Mouse (Mus musculus) midbrain, embryonic 11.5 days (tissue): ENCODE data around the gene Snx9. TPM values are rescaled to one million over a fixed set of nuclear protein-coding genes. Genes with fewer than 3 reads are reported as not detected.

Source experiments
- ATAC-seq: fragments of 200-750 bp; cut with Nextera tagmentation; 2 replicates; pipeline ENCODE4 v1.8.0; 2017; ENCODE audit warnings: moderate TSS enrichment, moderate library complexity; ENCODE audit not compliant: low FRiP score
- DNase-seq: peaks from one replicate; pipeline ENCODE4 v3.0.0; 2015; ENCODE audit warnings: low spot score; ENCODE audit errors: missing footprints
- H3K27ac ChIP-seq: fragments of 300-500 bp; sonication (generic); 2 replicates; pipeline ENCODE4 v1.5.1; 2014; ENCODE audit warnings: low read depth, low read length
- H3K27me3 ChIP-seq: fragments of 300-500 bp; sonication (generic); 2 replicates; pipeline ENCODE4 v1.6.1; 2014; ENCODE audit warnings: mild to moderate bottlenecking, low read length, moderate library complexity, mixed read lengths; ENCODE audit not compliant: control insufficient read depth, insufficient read depth
- H3K36me3 ChIP-seq: fragments of 300-500 bp; sonication (generic); 2 replicates; pipeline ENCODE4 v1.6.1; 2014; ENCODE audit warnings: mild to moderate bottlenecking, low read length, moderate library complexity, mixed read lengths; ENCODE audit not compliant: control insufficient read depth, insufficient read depth
- H3K4me1 ChIP-seq: fragments of 300-500 bp; sonication (generic); 2 replicates; pipeline ENCODE4 v1.6.1; 2014; ENCODE audit warnings: low read length; ENCODE audit not compliant: control insufficient read depth, insufficient read depth
- H3K4me2 ChIP-seq: fragments of 300-500 bp; sonication (generic); 2 replicates; pipeline ENCODE4 v1.6.1; 2014; ENCODE audit warnings: mild to moderate bottlenecking, moderate library complexity
- H3K4me3 ChIP-seq: fragments of 300-500 bp; sonication (generic); 2 replicates; pipeline ENCODE4 v1.5.1; 2014; ENCODE audit warnings: low read depth, low read length
- H3K9ac ChIP-seq: fragments of 300-500 bp; sonication (generic); 2 replicates; pipeline ENCODE4 v1.6.1; 2014; ENCODE audit warnings: low read length
- H3K9me3 ChIP-seq: fragments of 300-500 bp; sonication (generic); 2 replicates; pipeline ENCODE4 v1.6.1; 2016; ENCODE audit warnings: low read length; ENCODE audit not compliant: control insufficient read depth
- WGBS: fragments of 180-500 bp; shearing (Covaris S2); extraction: QIAGEN DNeasy Blood & Tissue Kit; methylation state at CpG from one replicate; pipeline ENCODE4 v1.1.7; 2014; 5-methylcytosine and 5-hydroxymethylcytosine counted together
- polyA plus RNA-seq: library from polyadenylated mRNA; unstranded; fragments of >200 nt; fragmentation: Nextera tagmentation; extraction: Ambion mirVana; gene quantifications from 2 replicates; pipeline ENCODE4 v1.2.1, GENCODE M21; 2014

Gene Snx9
- polyA plus RNA-seq, 1 experiment from 2014 or later, result 21.7 TPM

- no peaks in the 10 kb centered on the region for H3K36me3 ChIP-seq
- no peak for ATAC-seq
- WGBS, result 78% methylated on average over 3 of the region's 3 CpGs
These were observed 105.9 kb downstream of the Snx9 start for GRCm38 (mm10) chr17:5947039-5947438.

GRCm38 (mm10) chr17:5952455-5952854 is 111.3 kb downstream of the Snx9 start:
- Histone ChIP-seq H3K9ac (no peak overlapping the region), H3K27me3 (no peaks in the 10 kb centered on the region), H3K4me3 (no peak overlapping the region), H3K27ac (no peak overlapping the region), H3K4me2 (no peak overlapping the region), H3K36me3 (no peaks in the 10 kb centered on the region), H3K4me1 (no peaks in the 10 kb centered on the region), H3K9me3 (no peaks in the 10 kb centered on the region)
- 86% methylated on average over 4 of the region's 4 CpGs for WGBS
- ATAC-seq, result no peak
- no peak for DNase-seq

More at GRCm38 (mm10) chr17:5947039-5947438, 105.9 kb downstream of the Snx9 start:
- no peak overlapping the region for H3K27ac ChIP-seq
- H3K4me3 ChIP-seq, result no peak overlapping the region
- peaks cover 5% of the 10 kb centered on the region for H3K27me3 ChIP-seq
- no peak for DNase-seq
- H3K4me1 ChIP-seq, result no peaks in the 10 kb centered on the region
- no peak overlapping the region for H3K4me2 ChIP-seq
- H3K9ac ChIP-seq, result no peak overlapping the region
- no peaks in the 10 kb centered on the region for H3K9me3 ChIP-seq

GRCm38 (mm10) chr17:5956350-5957000 is 115.3 kb downstream of the Snx9 start:
- no peak overlapping the region for H3K9ac ChIP-seq
- no peaks in the 10 kb centered on the region for H3K4me1 ChIP-seq
- 76% methylated on average over 2 of the region's 2 CpGs for WGBS
- H3K4me2 ChIP-seq, result no peak overlapping the region
- no peaks in the 10 kb centered on the region for H3K36me3 ChIP-seq
- no peak overlapping the region for H3K4me3 ChIP-seq
- H3K27ac ChIP-seq, result no peak overlapping the region
- ATAC-seq (no peak), DNase-seq (no peak)
- H3K9me3 ChIP-seq, result no peaks in the 10 kb centered on the region
- H3K27me3 ChIP-seq, result no peaks in the 10 kb centered on the region

- no peak overlapping the region for H3K9ac ChIP-seq
- H3K27me3 ChIP-seq, result no peaks in the 10 kb centered on the region
- WGBS, result 74% methylated on average over 3 of the region's 3 CpGs
- no peak overlapping the region for H3K4me2 ChIP-seq
- no peaks in the 10 kb centered on the region for H3K4me1 ChIP-seq
- no peaks in the 10 kb centered on the region for H3K9me3 ChIP-seq
- H3K4me3 ChIP-seq, result no peak overlapping the region
- no peak overlapping the region for H3K27ac ChIP-seq
- ATAC-seq (no peak), DNase-seq (no peak)
- no peaks in the 10 kb centered on the region for H3K36me3 ChIP-seq
These were observed 116.0 kb downstream of the Snx9 start for GRCm38 (mm10) chr17:5957097-5957496.

- 92% methylated on average over 5 of the region's 5 CpGs for WGBS
- no peak overlapping the region for H3K9ac ChIP-seq
- H3K27ac ChIP-seq, result no peak overlapping the region
- no peak for DNase-seq
- no peak overlapping the region for H3K4me2 ChIP-seq
- no peaks in the 10 kb centered on the region for H3K27me3 ChIP-seq
- H3K4me1 ChIP-seq, result no peaks in the 10 kb centered on the region
- H3K4me3 ChIP-seq, result no peak overlapping the region
- no peak for ATAC-seq
- no peaks in the 10 kb centered on the region for H3K9me3 ChIP-seq
- no peaks in the 10 kb centered on the region for H3K36me3 ChIP-seq
These were observed 117.1 kb downstream of the Snx9 start for GRCm38 (mm10) chr17:5958229-5958628.

GRCm38 (mm10) chr17:5958636-5959035 is 117.5 kb downstream of the Snx9 start:
- H3K9ac ChIP-seq, result no peak overlapping the region
- no peak for DNase-seq
- no peaks in the 10 kb centered on the region for H3K4me1 ChIP-seq
- H3K36me3 ChIP-seq, result no peaks in the 10 kb centered on the region
- no peak overlapping the region for H3K4me2 ChIP-seq
- no peaks in the 10 kb centered on the region for H3K27me3 ChIP-seq
- H3K27ac ChIP-seq, result no peak overlapping the region
- no peaks in the 10 kb centered on the region for H3K9me3 ChIP-seq
- 81% methylated on average over 10 of the region's 10 CpGs for WGBS
- no peak for ATAC-seq
- no peak overlapping the region for H3K4me3 ChIP-seq

- no peaks in the 10 kb centered on the region for H3K36me3 ChIP-seq
- no peaks in the 10 kb centered on the region for H3K27me3 ChIP-seq
- H3K27ac ChIP-seq, result no peak overlapping the region
- 75% methylated on average over 7 of the region's 7 CpGs for WGBS
- H3K4me3 ChIP-seq, result no peak overlapping the region
- DNase-seq (no peak), ATAC-seq (no peak)
- no peak overlapping the region for H3K9ac ChIP-seq
- H3K4me2 ChIP-seq, result no peak overlapping the region
- no peaks in the 10 kb centered on the region for H3K9me3 ChIP-seq
- no peaks in the 10 kb centered on the region for H3K4me1 ChIP-seq
These were observed 118.0 kb downstream of the Snx9 start for GRCm38 (mm10) chr17:5959096-5959495.

GRCm38 (mm10) chr17:5959802-5960201 is 118.7 kb downstream of the Snx9 start:
- no peak overlapping the region for H3K27ac ChIP-seq
- no peaks in the 10 kb centered on the region for H3K9me3 ChIP-seq
- ATAC-seq, result no peak
- 72% methylated on average over 9 of the region's 9 CpGs for WGBS
- H3K27me3 ChIP-seq, result no peaks in the 10 kb centered on the region
- H3K9ac ChIP-seq, result no peak overlapping the region
- no peak for DNase-seq
- no peaks in the 10 kb centered on the region for H3K4me1 ChIP-seq
- no peaks in the 10 kb centered on the region for H3K36me3 ChIP-seq
- H3K4me2 ChIP-seq, result no peak overlapping the region
- no peak overlapping the region for H3K4me3 ChIP-seq

GRCm38 (mm10) chr17:5963766-5964165 is 122.6 kb downstream of the Snx9 start:
- ATAC-seq, result no peak
- no peaks in the 10 kb centered on the region for H3K9me3 ChIP-seq
- H3K27me3 ChIP-seq, result no peaks in the 10 kb centered on the region
- no peaks in the 10 kb centered on the region for H3K4me1 ChIP-seq
- DNase-seq, result no peak
- H3K9ac ChIP-seq, result no peak overlapping the region
- H3K27ac ChIP-seq, result no peak overlapping the region
- 91% methylated on average over 8 of the region's 8 CpGs for WGBS
- no peaks in the 10 kb centered on the region for H3K36me3 ChIP-seq
- H3K4me2 ChIP-seq, result no peak overlapping the region
- no peak overlapping the region for H3K4me3 ChIP-seq
